Mouse (Mus musculus) CH12.LX (cell line): ENCODE measurements around the gene Rasl11b. TPM values are rescaled to one million over a fixed set of nuclear protein-coding genes. Genes with fewer than 3 reads are reported as not detected.

Experiments used
- DNase-seq: peaks from one replicate; pipeline ENCODE4 v3.0.0-alpha.2; 2013; ENCODE audit errors: extremely low read depth
- H3K27ac ChIP-seq: 2 replicates; pipeline ENCODE4 v1.5.1; 2012; ENCODE audit warnings: low read depth, mild to moderate bottlenecking, control low read depth, moderate library complexity; ENCODE audit not compliant: insufficient read depth
- H3K27me3 ChIP-seq: replicated peaks from 2 replicates; pipeline ENCODE3; 2012; ENCODE audit warnings: inconsistent platforms
- H3K36me3 ChIP-seq, 2 experiments: replicated peaks in 1 of 2; 2 replicates each; pipeline versions ENCODE3 to v1.6.1; 2012; ENCODE audit warnings: inconsistent platforms in 1 of 2, low read length in 1 of 2, mild to moderate bottlenecking in 1 of 2, mixed read lengths in 1 of 2, moderate library complexity in 1 of 2; ENCODE audit not compliant: control insufficient read depth in 1 of 2, insufficient read depth in 1 of 2
- H3K4me1 ChIP-seq, 2 experiments: 2 replicates each; pipeline ENCODE4 v1.6.1; 2012; ENCODE audit warnings: inconsistent platforms in 1 of 2, moderate library complexity in 1 of 2; ENCODE audit not compliant: insufficient read depth in 2 of 2, control insufficient read depth in 1 of 2
- H3K4me2 ChIP-seq: 2 replicates; pipeline ENCODE4 v1.6.1; 2012; ENCODE audit warnings: low read depth, mild to moderate bottlenecking, control low read depth; ENCODE audit not compliant: poor library complexity, insufficient read depth, severe bottlenecking
- H3K4me3 ChIP-seq, 3 experiments: fragments of 150-350 bp in 1 of 3; sonication (generic) in 1 of 3; replicated peaks in 1 of 3; 2 replicates each; pipeline versions ENCODE3 to v1.5.1; 2011 to 2012; ENCODE audit warnings: low read depth in 2 of 3, low read length in 2 of 3, mild to moderate bottlenecking in 2 of 3, moderate library complexity in 2 of 3, control low read depth in 1 of 3, improper control_type of control experiment in 1 of 3, inconsistent platforms in 1 of 3, mixed read lengths in 1 of 3; ENCODE audit not compliant: poor library complexity in 1 of 3
- H3K79me2 ChIP-seq: replicated peaks from 2 replicates; pipeline ENCODE4 v1.6.1; 2012; ENCODE audit warnings: mild to moderate bottlenecking, moderate library complexity; ENCODE audit not compliant: control insufficient read depth, poor library complexity, insufficient read depth, severe bottlenecking; ENCODE audit errors: extremely low read depth
- H3K9ac ChIP-seq: 2 replicates; pipeline ENCODE4 v1.6.1; 2012; ENCODE audit warnings: low read depth, mild to moderate bottlenecking, control low read depth, moderate library complexity; ENCODE audit not compliant: insufficient read depth
- H3K9me3 ChIP-seq: replicated peaks from 2 replicates; pipeline ENCODE3; 2012; ENCODE audit warnings: low read length, inconsistent platforms, mixed read lengths
- CHD1 ChIP-seq: IDR thresholded peaks from 2 replicates; pipeline ENCODE4 v1.6.1; 2012; ENCODE audit warnings: low read depth, low read length, improper control_type of control experiment, inconsistent platforms
- E2F4 ChIP-seq: IDR thresholded peaks from 2 replicates; pipeline ENCODE4 v1.6.1; 2011; ENCODE audit warnings: low read depth, low read length, improper control_type of control experiment; ENCODE audit not compliant: insufficient replicate concordance
- ELF1 ChIP-seq: IDR thresholded peaks from 2 replicates; pipeline ENCODE4 v1.6.1; 2014; ENCODE audit warnings: low read depth, mild to moderate bottlenecking, inconsistent platforms, low read length, improper control_type of control experiment
- ETS1 ChIP-seq: conservative IDR thresholded peaks from 2 replicates; pipeline ENCODE4 v1.6.1; 2012; ENCODE audit warnings: low read depth, mild to moderate bottlenecking, inconsistent platforms, low read length, improper control_type of control experiment, moderate library complexity
- HCFC1 ChIP-seq: IDR thresholded peaks from 2 replicates; pipeline ENCODE4 v1.6.1; 2012; ENCODE audit warnings: low read depth, mild to moderate bottlenecking, inconsistent platforms, low read length, improper control_type of control experiment
- IRF4 ChIP-seq: IDR thresholded peaks from 2 replicates; pipeline ENCODE4 v1.6.1; 2014; ENCODE audit warnings: low read depth, mild to moderate bottlenecking, inconsistent platforms, low read length, improper control_type of control experiment
- JUN ChIP-seq: IDR thresholded peaks from 2 replicates; pipeline ENCODE4 v1.6.1; 2011; ENCODE audit warnings: low read depth, mild to moderate bottlenecking, low read length, improper control_type of control experiment, moderate library complexity; ENCODE audit not compliant: insufficient read depth
- JUND ChIP-seq: conservative IDR thresholded peaks from 2 replicates; pipeline ENCODE4 v1.6.1; 2011; ENCODE audit warnings: low read depth, low read length, improper control_type of control experiment
- MEF2A ChIP-seq: IDR thresholded peaks from 2 replicates; pipeline ENCODE4 v1.6.1; 2014; ENCODE audit warnings: low read depth, mild to moderate bottlenecking, inconsistent platforms, low read length, improper control_type of control experiment, borderline replicate concordance
- MYC ChIP-seq: IDR thresholded peaks from 2 replicates; pipeline ENCODE4 v1.6.1; 2011; ENCODE audit warnings: low read depth, mild to moderate bottlenecking, improper control_type of control experiment, low read length
- NRF1 ChIP-seq: IDR thresholded peaks from 2 replicates; pipeline ENCODE4 v1.6.1; 2014; ENCODE audit warnings: low read depth, mild to moderate bottlenecking, inconsistent platforms, low read length, improper control_type of control experiment, moderate library complexity
- PAX5 ChIP-seq: IDR thresholded peaks from 2 replicates; pipeline ENCODE4 v1.6.1; 2012; ENCODE audit warnings: low read length, inconsistent platforms, mixed read lengths
- POLR2A ChIP-seq: IDR thresholded peaks from 2 replicates; pipeline ENCODE4 v1.6.1; 2011; ENCODE audit warnings: low read depth, mild to moderate bottlenecking, improper control_type of control experiment, low read length
- RAD21 ChIP-seq: IDR thresholded peaks from 2 replicates; pipeline ENCODE4 v1.6.1; 2011; ENCODE audit warnings: low read depth, mild to moderate bottlenecking, low read length, improper control_type of control experiment, moderate library complexity
- RCOR1 ChIP-seq: conservative IDR thresholded peaks from 2 replicates; pipeline ENCODE4 v1.6.1; 2012; ENCODE audit warnings: low read depth, mild to moderate bottlenecking, inconsistent platforms, low read length, improper control_type of control experiment
- SIN3A ChIP-seq: IDR thresholded peaks from 2 replicates; pipeline ENCODE4 v1.6.1; 2012; ENCODE audit warnings: low read length, improper control_type of control experiment, inconsistent platforms
- TCF12 ChIP-seq: IDR thresholded peaks from 2 replicates; pipeline ENCODE4 v1.6.1; 2014; ENCODE audit warnings: low read depth, mild to moderate bottlenecking, inconsistent platforms, low read length, improper control_type of control experiment
- UBTF ChIP-seq: IDR thresholded peaks from 2 replicates; pipeline ENCODE4 v1.6.1; 2012; ENCODE audit warnings: low read depth, mild to moderate bottlenecking, inconsistent platforms, low read length, improper control_type of control experiment, moderate library complexity
- USF2 ChIP-seq: conservative IDR thresholded peaks from 2 replicates; pipeline ENCODE4 v1.6.1; 2011; ENCODE audit warnings: low read depth, low read length, improper control_type of control experiment
- ZNF384 ChIP-seq: IDR thresholded peaks from 2 replicates; pipeline ENCODE4 v1.6.1; 2012; ENCODE audit warnings: low read depth, low read length, improper control_type of control experiment, inconsistent platforms
- dilution Hi-C: fragments of 300-500 bp; cut with MboI; formaldehyde crosslinking; loops from 2 replicates; pipeline ENCODE4 v1.14.3; 2020; ENCODE audit warnings: low sequenced_read_pairs; ENCODE audit not compliant: extremely low pct_unique_long_range_greater_than_20kb, extremely low pct_ligation_motif_present
- in situ Hi-C: fragments of 300-500 bp; cut with MboI; formaldehyde crosslinking; loops from 3 replicates; pipeline ENCODE4 v1.14.3; 2019; ENCODE audit warnings: low sequenced_read_pairs, low pct_ligation_motif_present, low pct_unique_long_range_greater_than_20kb, mixed read lengths
- polyA plus RNA-seq: library from polyadenylated mRNA; unstranded; fragments of >175 nt; gene quantifications from 2 replicates; pipeline ENCODE4 v1.2.1, GENCODE M21; 2012; ENCODE audit warnings: low read depth; ENCODE audit not compliant: insufficient read length
- total RNA-seq, 2 experiments: library from RNA; depleted of rRNA; stranded (reverse); fragments of 300-350 nt in 1 of 2; fragments of >200 nt in 1 of 2; gene quantifications; 2 replicates each; pipeline ENCODE4 v1.2.3; 2012 to 2014

The Rasl11b gene
- total and polyA plus RNA-seq, 3 experiments, result 0.21 to 2.7 (median 0.60) TPM

- DNase-seq, result no peak
- Histone ChIP-seq H3K36me3 (no peaks in the 10 kb centered on the region), H3K27me3 (no peaks in the 10 kb centered on the region), H3K79me2 (no peaks in the 10 kb centered on the region), H3K4me3 (no peak overlapping the region), H3K4me2 (no peak overlapping the region), H3K9ac (no peak overlapping the region), H3K9me3 (no peaks in the 10 kb centered on the region), H3K4me1 (peaks cover 0 to 11% of the 10 kb centered on the region in 2 experiments; a peak in 2 of 4 replicates), H3K27ac (no peak overlapping the region)
- in situ Hi-C loops, result no loop called here
- no peak for TF ChIP-seq JUN
- no peak for TF ChIP-seq IRF4
- no peak for TF ChIP-seq CHD1
- TF ChIP-seq TCF12, result no peak
- no peak for TF ChIP-seq UBTF
- no peak for TF ChIP-seq RCOR1
- no peak for TF ChIP-seq MEF2A
- TF ChIP-seq NRF1, result no peak
- no peak for TF ChIP-seq RAD21
- TF ChIP-seq MYC, result no peak
- TF ChIP-seq USF2, result no peak
- no peak for TF ChIP-seq ELF1
- no peak for TF ChIP-seq ETS1
- TF ChIP-seq E2F4, result no peak
- no peak for TF ChIP-seq HCFC1
- TF ChIP-seq SIN3A, result no peak
- no peak for TF ChIP-seq JUND
- no peak for TF ChIP-seq POLR2A
- dilution Hi-C loops, result no loop called here
Measured at GRCm38 (mm10) chr5:74215125-74215524, 20.0 kb downstream of the Rasl11b start.

GRCm38 (mm10) chr5:74218524-74218923 is 23.4 kb downstream of the Rasl11b start:
- in situ Hi-C loops, result no loop called here
- Histone ChIP-seq H3K36me3 (peaks cover 0 to 2% of the 10 kb centered on the region in 2 experiments), H3K4me3 (no peak overlapping the region), H3K79me2 (no peaks in the 10 kb centered on the region), H3K4me2 (no peak overlapping the region), H3K9me3 (no peaks in the 10 kb centered on the region), H3K27me3 (no peaks in the 10 kb centered on the region), H3K27ac (no peak overlapping the region), H3K9ac (no peak overlapping the region), H3K4me1 (peaks cover 0 to 11% of the 10 kb centered on the region in 2 experiments; a peak in 2 of 4 replicates)
- DNase-seq, result no peak
- TF ChIP-seq ZNF384 (no peak), PAX5 (no peak)
- dilution Hi-C loops, result no loop called here
